Mouse (Mus musculus): Measurements from ENCODE around the gene S100a4.

The S100a4 gene

GRCm38 (mm10) chr3:90600036-90600435 lies 3.5 kb upstream of the S100a4 start:
- no peak for DNase-seq (ENCODE audit: low read depth)

DNA sequence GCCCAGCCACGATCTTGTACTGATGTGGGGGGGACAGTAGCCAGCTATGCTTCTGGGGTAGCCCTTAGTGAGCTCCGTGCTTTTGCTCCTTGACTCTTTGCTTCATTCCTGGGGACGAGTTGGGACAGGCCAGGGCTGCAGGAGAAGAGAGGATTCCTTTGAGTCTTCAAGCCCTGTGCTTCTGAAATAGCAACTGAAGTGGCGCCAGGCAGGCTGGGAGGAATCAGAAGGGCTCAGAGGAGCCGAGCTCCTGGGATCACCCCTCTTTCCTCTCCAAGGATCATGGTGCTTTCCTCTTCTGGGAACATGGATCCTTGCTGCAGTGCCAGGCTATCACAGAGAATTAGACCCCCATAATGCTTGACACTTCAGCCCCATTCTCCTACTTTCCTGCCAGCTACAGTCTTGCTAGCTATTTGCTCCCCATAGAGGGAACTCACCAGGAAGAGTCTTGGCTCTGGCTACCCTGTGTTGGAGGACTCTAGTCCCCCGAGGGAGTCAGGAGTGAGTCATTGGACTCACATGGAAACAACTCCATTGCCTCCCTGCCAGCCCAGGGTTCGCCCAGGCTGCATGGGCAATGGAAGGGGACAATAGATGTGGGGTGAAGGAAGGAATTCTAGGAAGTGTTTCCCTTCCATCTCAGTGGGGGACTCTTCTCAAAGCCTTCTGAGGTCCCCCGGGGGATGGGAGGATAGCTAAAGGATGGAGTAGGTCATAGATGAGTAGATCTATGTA lies 2.9 kb upstream of the S100a4 start:
- DNase-seq (ENCODE audit: low read depth) = peak; percentile 96

- no peak for DNase-seq (ENCODE audit: low read depth)
These were observed 2.0 kb upstream of the S100a4 start, which contains the start of gene Gm42674 for GRCm38 (mm10) chr3:90601486-90602110. Gene Gm42674, plus strand, starts transcription at chr3:90601904.

GRCm38 (mm10) chr3:90604416-90604815 lies 845 bp downstream of the S100a4 start:
- DNase-seq (ENCODE audit: low read depth) = peak; percentile 99

- DNase-seq (ENCODE audit: low read depth) = peak; percentile 62
These were observed 1.5 kb downstream of the S100a4 start for GRCm38 (mm10) chr3:90605049-90605448.

- no peak for DNase-seq (ENCODE audit: low read depth)
These were observed 2.2 kb downstream of the S100a4 start for GRCm38 (mm10) chr3:90605736-90606135.

GRCm38 (mm10) chr3:90606185-90606584 lies 2.6 kb downstream of the S100a4 start:
- peak; percentile 97 for DNase-seq (ENCODE audit: low read depth)

- DNase-seq (ENCODE audit: low read depth) = peak; percentile 20
These were observed 3.8 kb downstream of the S100a4 start for GRCm38 (mm10) chr3:90607361-90607760.

DNA sequence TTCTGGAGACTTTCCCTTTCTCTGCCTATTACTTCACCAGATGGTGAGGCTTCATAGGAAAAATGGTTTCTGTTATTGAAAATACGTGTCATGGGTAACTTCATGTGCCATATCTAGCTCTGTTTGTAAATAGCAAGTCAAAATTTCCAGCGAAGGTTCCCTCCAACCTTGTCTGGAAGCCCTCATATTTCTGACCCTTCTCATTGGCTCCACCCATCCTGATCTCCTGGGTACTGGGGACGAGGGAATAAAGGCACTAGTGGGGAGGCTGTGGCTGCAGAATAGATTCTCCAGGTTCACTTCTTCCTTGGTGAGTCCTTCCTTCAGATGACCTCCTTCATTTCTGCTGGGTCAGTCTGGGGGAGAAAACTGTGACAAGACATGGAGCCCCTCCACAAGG lies 4.7 kb downstream of the S100a4 start, which contains the start of gene S100a5:
Gene S100a5, plus strand, starts transcription at position 301 of the 400 bp plus-strand sequence.
- no peak for DNase-seq (ENCODE audit: low read depth)

DNA sequence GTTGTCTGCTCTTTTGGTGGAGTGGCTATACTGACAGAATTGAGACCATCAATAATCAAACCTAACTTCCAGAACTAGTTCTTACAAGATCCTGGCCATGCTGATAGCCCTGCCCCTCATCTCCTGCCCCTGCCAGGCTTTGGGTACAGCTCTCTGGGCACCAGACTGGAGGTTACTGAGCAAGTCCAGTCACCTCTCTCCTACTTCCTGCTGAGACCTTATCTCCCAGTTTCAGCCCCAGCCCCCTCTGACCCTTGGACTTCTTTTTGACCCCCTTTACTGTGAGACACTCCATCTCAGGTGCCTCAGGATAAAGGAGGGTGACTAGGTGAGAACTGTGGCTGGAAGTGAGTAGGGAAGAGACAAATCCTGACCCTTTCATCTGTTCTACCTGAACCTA lies 5.5 kb downstream of the S100a4 start:
- DNase-seq (ENCODE audit: low read depth) = no peak

DNA sequence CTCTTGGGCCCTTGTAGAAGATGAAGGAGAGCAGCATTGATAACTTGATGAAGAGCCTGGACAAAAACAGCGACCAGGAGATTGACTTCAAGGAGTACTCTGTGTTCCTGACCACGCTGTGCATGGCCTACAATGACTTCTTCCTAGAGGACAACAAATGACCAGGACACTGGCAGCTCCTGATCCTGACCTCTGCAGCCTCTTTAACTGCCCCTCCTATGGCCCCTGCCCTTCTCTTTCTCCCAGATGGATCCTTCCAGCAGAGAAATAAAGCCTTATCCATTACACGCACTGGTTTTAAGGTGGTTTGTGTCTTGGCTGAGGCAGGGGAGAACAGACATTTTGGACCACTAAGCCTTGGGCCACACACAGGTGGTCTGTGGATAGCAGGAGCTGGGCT lies 7.9 kb downstream of the S100a4 start:
- no peak for DNase-seq (ENCODE audit: low read depth)

- DNase-seq (ENCODE audit: low read depth) = peak; percentile 95
These were observed 8.5 kb downstream of the S100a4 start for GRCm38 (mm10) chr3:90612061-90612460.

- DNase-seq (ENCODE audit: low read depth) = peak; percentile 96
These were observed 9.2 kb downstream of the S100a4 start, which contains the start of gene S100a6 for GRCm38 (mm10) chr3:90612728-90613291. Gene S100a6, plus strand, starts transcription at chr3:90612882.

- DNase-seq (ENCODE audit: low read depth) = peak; percentile 37
These were observed 10.0 kb downstream of the S100a4 start for GRCm38 (mm10) chr3:90613461-90614147.

- DNase-seq (ENCODE audit: low read depth) = no peak
These were observed 10.6 kb downstream of the S100a4 start for GRCm38 (mm10) chr3:90614148-90614530.

DNA sequence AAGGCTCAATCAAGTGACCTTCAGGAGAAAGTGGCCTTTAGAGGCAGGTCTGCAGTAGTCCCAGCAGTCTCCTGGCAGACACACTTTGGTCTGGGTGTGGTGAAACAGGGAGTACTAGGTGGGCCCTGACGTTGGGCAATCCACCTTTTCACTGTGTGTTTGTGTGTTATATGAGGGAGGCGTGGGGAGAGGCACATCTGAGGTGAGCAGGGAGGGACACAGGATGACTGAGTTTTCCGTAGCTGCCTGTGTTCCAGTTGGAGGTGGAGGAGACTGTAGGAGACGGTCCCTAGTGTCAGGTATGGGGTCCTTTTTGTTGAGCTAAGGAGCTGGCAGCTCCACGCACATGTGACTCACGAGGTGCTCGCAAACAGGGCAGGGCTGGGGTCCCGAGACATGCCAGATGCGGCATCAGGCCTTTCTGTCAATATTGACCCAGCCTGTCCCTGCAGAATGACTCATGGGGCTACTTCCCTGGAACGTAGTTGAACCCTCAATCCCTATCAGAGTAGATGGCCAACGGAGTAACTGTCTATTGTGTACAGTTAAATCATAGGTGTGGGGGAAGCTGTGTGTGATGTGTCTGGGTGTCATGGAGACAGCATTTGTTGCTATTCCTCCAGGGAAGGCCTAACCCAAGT lies 11.2 kb downstream of the S100a4 start:
- peak; percentile 54 for DNase-seq (ENCODE audit: low read depth)

- peak; percentile 94 for DNase-seq (ENCODE audit: low read depth)
These were observed 11.8 kb downstream of the S100a4 start for GRCm38 (mm10) chr3:90615415-90615814.

DNA sequence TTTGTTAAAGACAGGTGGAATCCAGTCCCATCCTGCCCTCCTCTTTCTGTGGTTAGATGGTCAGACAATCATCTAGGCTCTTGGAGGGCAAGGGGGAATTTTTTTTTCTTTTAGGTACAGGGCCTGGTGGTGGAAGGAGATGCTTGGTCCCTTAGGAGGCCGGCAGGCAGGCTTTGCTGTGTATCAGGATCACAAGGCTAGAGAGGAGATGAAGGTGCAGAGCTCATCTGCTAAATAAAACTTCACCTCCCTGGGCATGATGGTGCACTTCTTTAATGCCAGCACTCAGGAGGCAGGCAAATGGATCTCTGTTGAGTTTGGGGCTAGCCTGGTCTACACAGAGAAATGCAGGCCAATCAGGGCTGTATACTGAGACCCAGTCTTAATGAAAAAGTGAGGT lies 12.3 kb downstream of the S100a4 start:
- DNase-seq (ENCODE audit: low read depth) = no peak

GRCm38 (mm10) chr3:90617586-90617985 lies 14.0 kb downstream of the S100a4 start:
- peak; percentile 68 for DNase-seq (ENCODE audit: low read depth)

- DNase-seq (ENCODE audit: low read depth) = no peak
These were observed 18.0 kb downstream of the S100a4 start for GRCm38 (mm10) chr3:90621552-90621951.

- DNase-seq (ENCODE audit: low read depth) = peak; percentile 56
These were observed 20.0 kb downstream of the S100a4 start for GRCm38 (mm10) chr3:90623435-90624071.
